Mouse (Mus musculus): ENCODE results near the gene Eif2b5.
"Not testable (repeated sequence)": the region's sequence is repeated elsewhere in the genome, so short reads cannot be mapped to it uniquely, and the experiment has no call there.

Eif2b5 gene

DNA sequence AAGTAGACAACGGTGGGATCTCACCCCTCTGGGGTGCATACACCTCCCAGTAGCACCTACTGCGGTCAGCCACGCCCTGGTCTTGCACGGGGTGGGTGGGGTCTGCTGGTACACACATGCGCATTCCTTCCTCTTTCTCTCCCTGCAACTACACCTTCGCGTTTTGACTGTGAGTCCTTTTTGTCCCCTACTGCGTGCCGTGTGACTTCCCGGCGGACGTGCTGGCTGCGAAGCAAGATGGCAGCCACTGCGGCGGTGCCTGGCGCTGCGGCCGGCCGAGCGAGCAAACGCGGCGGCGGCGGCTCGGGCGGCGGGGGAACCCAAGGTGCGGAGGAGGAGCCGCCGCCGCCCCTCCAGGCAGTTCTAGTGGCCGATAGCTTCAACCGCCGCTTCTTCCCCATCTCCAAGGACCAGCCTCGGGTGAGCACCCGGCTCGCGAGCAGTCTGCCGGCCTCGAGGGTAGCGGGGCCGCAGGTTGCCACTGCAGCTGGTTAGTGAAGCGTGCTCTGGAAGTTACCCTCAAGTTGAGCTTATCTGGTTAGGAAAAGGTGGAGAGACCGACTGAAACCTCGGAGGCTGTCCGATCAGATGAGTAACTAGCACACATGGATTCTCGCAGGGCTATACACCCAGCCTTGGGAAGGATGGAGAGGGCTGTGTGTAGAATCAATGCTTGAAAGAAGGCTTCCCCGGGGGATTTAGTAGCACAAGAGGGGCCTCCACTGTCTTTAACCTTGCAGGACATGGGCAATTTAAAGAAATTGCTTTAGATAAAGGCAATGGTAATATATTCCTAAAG is at the start of gene Eif2b5:
TSS of gene Eif2b5 (plus strand) at position 141 of the 799 bp plus-strand sequence.
- peak; percentile 88 to 90 for DNase-seq (ENCODE audit: low spot score in 2 of 2)

DNA sequence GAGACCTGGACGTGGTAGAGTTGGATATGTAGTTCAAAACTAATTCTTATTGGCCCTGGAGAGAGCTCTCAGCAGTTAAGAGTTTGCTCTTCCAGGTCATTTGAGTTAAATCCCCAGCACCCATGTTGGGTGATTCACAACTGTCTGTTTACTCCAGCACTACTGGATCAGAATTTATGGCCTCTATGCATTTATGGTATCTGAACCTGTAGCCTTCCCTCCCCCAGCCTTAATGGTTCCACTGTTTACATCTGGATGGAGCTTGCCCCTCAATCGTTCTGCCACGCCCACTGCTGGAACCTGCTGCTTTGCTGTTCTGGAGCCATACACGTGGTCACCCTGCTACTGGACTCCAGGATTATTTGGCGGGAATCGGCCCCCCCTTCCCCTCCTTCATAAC is 46.8 kb upstream of the Eif2b5 start:
- no peak for DNase-seq (ENCODE audit: low spot score in 2 of 2)

DNA sequence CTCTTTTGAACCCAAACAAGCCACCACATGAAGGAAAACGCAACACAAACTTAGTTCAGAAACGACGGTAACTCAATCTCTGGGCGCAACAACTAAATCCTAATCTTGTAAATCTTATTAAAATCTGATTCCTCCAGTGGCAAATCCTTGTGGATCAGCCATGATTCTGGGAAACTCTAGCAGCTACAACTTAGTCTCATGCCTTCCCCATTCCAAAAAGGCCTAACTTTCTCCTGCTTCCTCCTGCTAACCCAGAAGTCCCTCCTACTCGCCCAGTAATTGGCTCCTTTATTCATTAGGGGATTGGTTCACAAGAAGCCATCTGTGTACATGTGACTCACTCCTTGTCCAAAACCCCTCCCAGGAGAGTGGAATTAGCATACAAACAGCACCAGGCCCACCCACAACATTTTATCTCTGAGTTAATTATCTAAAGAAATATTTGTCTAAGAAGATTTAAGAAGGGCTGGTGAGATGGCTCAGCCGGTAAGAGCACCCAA is 44.4 kb upstream of the Eif2b5 start:
- DNase-seq (ENCODE audit: low spot score in 2 of 2), result no peak

DNA sequence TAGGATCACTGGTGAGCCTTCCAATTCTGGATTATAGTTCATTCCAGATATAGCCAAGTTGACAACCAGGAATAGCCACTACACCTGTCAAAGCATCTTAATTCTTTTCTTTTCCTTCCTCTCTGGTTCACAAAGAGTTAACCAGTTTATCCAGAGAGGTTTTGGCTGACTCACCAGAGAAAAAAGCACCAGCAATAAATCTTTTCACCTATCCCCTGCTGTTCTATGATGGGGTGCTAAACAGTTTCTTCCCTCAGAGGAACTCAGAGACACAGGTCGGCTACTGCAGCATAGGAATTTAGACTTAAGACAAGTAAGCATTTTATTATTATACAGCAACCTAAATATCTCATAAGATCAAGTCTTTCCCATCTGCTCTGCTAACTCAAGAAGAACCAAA is 42.5 kb upstream of the Eif2b5 start:
- no peak for DNase-seq (ENCODE audit: low spot score in 2 of 2)

- DNase-seq (ENCODE audit: low spot score in 2 of 2), result peak in 1 of 2 experiments; percentile 31
Measured at GRCm38 (mm10) chr16:20458736-20459135, 39.9 kb upstream of the Eif2b5 start.

GRCm38 (mm10) chr16:20464725-20465124 is 33.9 kb upstream of the Eif2b5 start:
- DNase-seq (ENCODE audit: low spot score in 2 of 2), result no peak

DNA sequence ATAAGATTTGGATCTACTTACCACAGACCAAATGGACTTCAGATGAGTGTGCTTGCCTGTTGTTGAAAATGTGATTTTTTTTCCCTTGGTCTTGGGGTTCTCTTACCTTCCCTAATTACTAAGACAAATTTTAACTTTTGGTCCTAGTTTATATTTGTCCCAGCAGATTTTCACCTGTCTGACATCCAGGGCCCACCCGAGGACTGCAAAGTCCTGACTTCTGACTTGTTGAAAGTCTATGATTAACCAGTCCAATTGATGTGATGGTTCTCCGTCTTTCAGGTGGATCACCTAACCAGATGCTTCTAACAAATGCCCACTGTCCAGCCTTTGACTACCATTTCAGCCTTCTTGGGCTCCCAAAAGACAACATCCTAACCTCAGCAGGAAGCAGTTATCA is 27.6 kb upstream of the Eif2b5 start:
- DNase-seq (ENCODE audit: low spot score in 2 of 2), result no peak

- DNase-seq (ENCODE audit: low spot score in 2 of 2), result no peak
Measured at GRCm38 (mm10) chr16:20471686-20472085, 26.9 kb upstream of the Eif2b5 start.

DNA sequence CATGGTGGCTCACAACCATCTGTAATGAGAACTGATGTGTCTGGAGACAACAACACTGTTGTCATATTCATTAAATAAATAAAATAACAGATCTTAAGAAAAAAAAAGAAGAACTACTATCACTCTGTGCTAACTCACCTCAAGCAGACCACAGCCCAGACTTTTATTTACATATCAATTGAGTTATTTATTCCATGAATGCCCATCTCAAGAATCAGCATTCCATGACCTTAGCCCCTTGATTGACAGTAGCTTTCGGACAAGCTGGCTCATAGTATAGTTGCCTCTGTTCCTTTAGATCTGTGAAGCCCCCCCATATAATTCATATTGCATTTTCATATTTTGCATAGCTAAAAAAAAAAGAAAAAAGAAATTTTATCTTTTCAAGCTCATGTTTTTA is 24.9 kb upstream of the Eif2b5 start:
- no peak for DNase-seq (ENCODE audit: low spot score in 2 of 2)

- no peak for DNase-seq (ENCODE audit: low spot score in 2 of 2)
Measured at GRCm38 (mm10) chr16:20474211-20474610, 24.4 kb upstream of the Eif2b5 start.

- no peak for DNase-seq (ENCODE audit: low spot score in 2 of 2)
Measured at GRCm38 (mm10) chr16:20474786-20475185, 23.8 kb upstream of the Eif2b5 start.

- DNase-seq (ENCODE audit: low spot score in 2 of 2), result no peak
Measured at GRCm38 (mm10) chr16:20475335-20475734, 23.3 kb upstream of the Eif2b5 start.

DNA sequence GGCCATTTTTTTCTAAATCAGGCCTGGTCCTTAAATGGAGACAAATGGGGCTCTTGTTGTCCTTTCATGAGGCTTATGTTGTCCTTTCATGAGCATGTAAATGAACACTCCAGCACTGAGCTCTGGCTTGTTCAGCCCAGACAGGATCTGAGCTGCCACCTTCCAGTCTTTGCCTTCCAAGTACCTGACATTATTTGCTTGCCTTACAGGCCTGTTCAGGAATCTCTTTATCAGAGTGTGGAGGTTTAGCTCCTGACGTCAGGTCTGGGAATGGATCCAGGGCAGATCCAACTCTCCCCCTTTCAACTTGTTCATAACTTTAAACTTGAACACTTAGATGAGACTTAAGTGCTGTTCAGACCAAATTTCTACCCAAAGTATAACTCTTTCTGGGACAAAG is 21.8 kb upstream of the Eif2b5 start:
- DNase-seq (ENCODE audit: low spot score in 2 of 2), result no peak

GRCm38 (mm10) chr16:20477270-20477669 is 21.3 kb upstream of the Eif2b5 start:
- no peak for DNase-seq (ENCODE audit: low spot score in 2 of 2)

DNA sequence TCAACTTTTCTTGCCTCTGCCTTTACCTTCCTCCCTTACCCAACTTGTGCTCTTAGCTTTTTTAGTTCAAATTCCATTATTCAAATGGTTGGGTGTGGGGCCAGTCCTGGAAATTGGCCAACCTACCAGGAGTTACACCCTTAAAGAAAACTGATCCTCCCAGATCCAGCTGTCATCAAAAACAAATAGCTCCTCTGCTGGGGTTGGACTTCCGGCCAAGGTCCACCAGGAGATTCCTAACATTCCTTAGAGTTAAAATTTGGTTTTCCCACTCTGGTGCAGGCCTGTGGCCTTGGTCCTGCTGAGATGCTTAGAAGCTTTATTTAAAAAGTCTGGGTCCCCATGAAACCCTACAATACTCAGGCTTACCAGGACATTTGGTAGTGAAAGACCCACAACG is 20.1 kb upstream of the Eif2b5 start:
- DNase-seq (ENCODE audit: low spot score in 2 of 2), result no peak

DNA sequence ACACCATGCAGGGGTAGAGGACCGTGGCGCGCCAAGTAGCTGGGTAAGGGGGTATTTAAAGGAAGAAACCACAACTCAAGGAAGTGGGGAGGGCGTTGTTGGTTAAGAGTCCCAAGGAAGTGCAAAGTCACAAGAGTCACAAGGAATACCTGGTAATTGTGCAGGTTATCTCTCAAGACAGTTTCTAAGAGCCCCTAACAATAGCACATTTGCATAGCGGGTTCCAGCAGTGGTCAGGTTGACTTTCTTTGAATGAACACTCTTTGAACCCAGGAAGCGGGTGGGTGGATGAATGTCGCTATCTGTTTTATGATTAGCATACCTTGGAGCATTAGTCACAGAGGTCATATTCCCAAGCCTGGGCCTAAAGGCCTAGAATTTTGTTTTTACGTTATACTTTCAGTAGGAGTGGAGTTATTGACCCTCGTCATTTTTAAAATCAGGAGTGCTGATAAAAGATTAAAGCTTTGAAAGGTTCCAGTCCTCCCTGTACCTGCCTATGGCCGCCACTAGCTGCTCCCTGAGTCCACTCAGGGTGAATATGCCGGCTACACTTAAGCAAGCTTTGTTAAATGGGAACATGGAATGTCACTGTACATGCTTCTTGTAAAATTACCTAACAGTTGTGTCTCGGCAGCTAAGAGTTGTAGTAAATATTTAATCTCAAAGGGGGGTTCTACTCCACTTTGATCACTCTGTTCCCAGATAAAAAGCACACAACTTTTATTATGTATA is 19.4 kb upstream of the Eif2b5 start:
- not testable (repeated sequence) for DNase-seq (ENCODE audit: low spot score in 2 of 2)

DNA sequence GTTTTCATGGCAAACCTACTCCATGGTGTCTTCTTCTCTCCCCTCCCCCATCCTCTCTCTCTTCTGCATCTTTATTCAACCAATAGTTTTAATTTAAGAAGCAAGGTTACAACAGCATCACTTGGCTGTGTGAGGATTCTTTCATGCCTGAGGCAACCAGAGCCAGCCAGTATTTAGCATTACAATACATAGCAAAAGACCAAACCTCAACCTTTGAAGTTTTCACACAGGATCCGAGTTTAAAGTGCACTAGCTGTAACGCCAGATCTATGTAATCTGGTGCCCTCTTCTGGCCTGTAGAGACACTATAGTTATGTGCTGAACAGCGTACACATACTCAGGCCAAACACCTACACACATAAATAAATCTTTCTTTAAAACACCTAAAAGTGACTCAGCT is 18.5 kb upstream of the Eif2b5 start:
- DNase-seq (ENCODE audit: low spot score in 2 of 2), result peak; percentile 44 to 63

DNA sequence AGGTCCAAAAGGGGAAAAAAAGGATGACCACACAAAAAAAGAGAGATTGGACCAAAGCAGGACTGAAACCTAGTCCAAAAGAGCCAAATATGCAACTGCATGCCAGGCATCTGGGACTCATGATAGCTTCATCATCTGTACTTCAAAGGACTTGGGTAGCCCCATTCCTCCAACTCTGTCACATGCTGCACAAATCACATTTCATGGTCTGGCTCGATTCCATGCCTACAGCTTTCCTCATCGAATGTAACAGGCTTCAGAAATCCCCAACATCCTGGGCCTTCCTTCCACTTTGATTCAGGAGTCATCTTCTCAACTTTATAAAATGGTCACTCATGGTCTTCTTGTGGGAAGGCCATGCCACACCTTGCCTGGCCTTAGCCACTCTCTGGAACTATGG is 16.9 kb upstream of the Eif2b5 start:
- DNase-seq (ENCODE audit: low spot score in 2 of 2), result no peak

DNA sequence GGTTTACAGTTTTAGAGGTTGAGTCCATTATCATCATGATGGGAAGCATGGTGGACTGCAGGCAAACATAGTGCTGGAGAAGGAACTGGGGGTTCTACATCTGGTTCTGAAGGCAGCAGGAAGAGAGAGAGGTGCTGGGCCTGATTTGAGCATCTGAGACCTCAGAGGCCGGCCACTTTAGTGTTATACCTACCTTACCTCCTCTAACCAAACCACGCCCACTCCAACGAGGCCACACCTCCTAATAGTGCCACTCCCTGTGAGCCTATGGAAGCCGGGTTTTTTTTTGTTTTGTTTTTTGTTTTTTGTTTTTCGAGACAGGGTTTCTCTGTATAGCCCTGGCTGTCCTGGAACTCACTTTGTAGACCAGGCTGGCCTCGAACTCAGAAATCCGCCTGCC is 14.9 kb upstream of the Eif2b5 start:
- not testable (repeated sequence) for DNase-seq (ENCODE audit: low spot score in 2 of 2)

- no peak for DNase-seq (ENCODE audit: low spot score in 2 of 2)
Measured at GRCm38 (mm10) chr16:20485061-20485460, 13.6 kb upstream of the Eif2b5 start.

- no peak for DNase-seq (ENCODE audit: low spot score in 2 of 2)
Measured at GRCm38 (mm10) chr16:20486048-20486447, 12.6 kb upstream of the Eif2b5 start.

GRCm38 (mm10) chr16:20488151-20488550 is 10.5 kb upstream of the Eif2b5 start:
- no peak for DNase-seq (ENCODE audit: low spot score in 2 of 2)

- not testable (repeated sequence) for DNase-seq (ENCODE audit: low spot score in 2 of 2)
Measured at GRCm38 (mm10) chr16:20488751-20489150, 9.9 kb upstream of the Eif2b5 start.

All from thymus, postnatal 10 days (tissue).